Mouse (Mus musculus) hematopoietic stem cell, adult 5-6 weeks (primary cell): Measurements from ENCODE around the gene Ercc2. TPM values are rescaled to one million over a fixed set of nuclear protein-coding genes. Genes with fewer than 3 reads are reported as not detected.

Experiments used
- ATAC-seq, 2 experiments: fragments of 125-278 bp in 1 of 2; replicated peaks in 1 of 2; 2 replicates each; pipeline ENCODE4 v1.8.0; 2016 to 2017; ENCODE audit warnings: inconsistent platforms in 2 of 2, mild to moderate bottlenecking in 2 of 2, moderate number of reproducible peaks in 2 of 2, low read depth in 1 of 2, moderate TSS enrichment in 1 of 2; ENCODE audit not compliant: low FRiP score in 2 of 2, poor library complexity in 2 of 2, severe bottlenecking in 2 of 2, insufficient read depth in 1 of 2, low TSS enrichment in 1 of 2
- total RNA-seq: library from RNA; stranded (forward); fragments of 172-1452, 232-1000 nt; gene quantifications from 2 replicates; pipeline ENCODE4 v1.2.3, GENCODE M21; 2017

The Ercc2 gene
- total RNA-seq, 1 experiment from 2014 or later: 42.5 TPM

DNA sequence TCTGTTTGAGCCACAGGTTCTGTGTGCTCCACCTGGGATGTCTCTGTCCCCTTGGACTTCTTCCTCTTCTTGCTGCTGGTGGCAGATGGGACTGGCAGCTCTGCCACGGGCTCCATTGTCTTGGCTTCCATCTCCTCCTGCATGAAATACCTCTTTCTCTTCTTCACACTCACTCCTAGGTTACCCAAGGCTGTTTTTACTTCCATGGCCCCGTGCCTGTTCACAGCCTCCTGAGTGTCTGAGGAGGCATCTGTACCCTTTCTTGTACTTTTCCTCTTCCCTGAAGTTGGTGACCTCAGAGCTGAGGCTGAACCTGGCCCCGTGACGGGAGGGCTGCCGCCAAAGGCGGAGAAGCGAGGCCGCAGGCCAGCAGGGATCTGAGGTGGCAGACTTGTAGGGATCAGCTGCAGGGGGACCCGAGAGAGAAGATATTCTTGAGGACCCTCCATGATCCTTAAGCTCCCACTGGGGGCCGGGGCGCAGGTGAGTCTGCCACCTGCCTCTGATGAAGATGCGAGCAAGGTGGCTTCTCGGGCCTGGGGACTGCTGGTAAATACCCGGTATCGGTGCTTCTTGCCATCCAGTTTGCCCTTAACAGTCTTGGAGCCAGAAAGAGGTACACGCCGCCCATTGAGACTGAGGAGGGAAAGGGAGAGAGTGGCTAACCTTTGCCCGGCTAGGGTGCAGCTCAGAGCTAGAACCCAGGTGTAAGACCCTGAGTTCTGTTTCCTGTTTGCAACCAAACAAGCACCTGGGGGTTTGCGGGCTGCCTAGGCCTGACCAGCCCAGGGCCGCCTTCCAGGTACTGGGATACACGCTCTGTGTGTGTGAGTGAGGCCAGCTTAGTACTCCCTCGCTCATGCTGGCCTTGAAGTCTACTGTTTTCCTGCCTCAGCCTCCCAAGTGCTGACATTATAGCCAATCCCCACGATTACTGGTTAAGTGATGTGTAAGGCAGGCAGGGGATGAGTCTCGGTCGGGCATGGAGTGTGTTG, 24.1 kb upstream of the Ercc2 start:
- no peak for ATAC-seq

DNA sequence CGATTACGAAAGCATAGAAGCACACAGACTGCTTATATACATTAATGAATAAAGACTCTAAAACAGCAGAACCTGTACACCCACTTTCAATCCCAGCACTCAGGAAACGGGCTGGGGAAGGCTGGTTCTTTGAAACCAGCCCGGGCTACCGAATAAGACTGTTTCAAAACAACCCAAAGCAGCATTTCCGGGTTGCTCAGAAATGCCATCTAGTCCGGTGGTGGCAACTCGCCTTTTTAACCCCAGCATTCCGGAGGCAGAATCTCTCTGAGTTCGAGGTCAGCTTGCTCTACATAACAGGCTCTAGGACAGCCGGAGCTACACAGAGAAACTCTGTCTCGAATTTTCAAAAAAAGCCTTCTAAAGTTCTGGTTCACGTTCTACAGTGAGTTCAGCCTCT, 23.2 kb upstream of the Ercc2 start:
- ATAC-seq: no peak

DNA sequence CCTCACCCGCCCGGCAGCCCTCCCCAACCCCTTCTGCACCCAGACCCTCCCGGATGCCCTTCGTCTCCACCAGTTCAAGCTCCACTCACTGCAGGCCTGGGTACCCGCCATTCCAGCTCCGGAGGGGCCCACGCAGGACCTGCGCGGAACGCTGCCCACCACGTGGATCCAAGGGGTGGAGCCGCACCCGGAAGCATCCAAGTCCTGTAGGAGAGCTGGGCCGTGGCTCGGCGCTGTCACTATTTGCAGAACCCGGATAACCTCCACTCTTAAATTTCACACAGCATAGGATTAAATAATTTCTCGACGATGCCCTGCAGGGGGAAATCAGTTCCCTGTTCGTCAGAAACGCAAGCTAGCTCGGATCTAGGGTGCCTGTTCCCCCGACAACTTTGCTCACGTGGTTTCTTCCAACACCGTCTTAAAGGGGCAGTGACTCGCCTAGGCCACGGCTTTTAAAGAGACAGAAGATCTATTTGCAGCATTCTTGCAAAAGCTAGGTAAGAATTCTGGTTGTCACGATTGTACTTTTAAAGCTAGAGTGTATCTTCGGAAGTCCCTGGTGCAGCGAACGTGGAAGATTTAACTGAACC, 22.4 kb upstream of the Ercc2 start, which contains the start of the genes Cd3eap and Ppp1r13l:
TSS of gene Cd3eap (minus strand) at position 185 of the 593 bp plus-strand sequence.
TSS of gene Ppp1r13l (plus strand) at position 451 of the 593 bp plus-strand sequence.
- peak; percentile 58 to 68 for ATAC-seq

DNA sequence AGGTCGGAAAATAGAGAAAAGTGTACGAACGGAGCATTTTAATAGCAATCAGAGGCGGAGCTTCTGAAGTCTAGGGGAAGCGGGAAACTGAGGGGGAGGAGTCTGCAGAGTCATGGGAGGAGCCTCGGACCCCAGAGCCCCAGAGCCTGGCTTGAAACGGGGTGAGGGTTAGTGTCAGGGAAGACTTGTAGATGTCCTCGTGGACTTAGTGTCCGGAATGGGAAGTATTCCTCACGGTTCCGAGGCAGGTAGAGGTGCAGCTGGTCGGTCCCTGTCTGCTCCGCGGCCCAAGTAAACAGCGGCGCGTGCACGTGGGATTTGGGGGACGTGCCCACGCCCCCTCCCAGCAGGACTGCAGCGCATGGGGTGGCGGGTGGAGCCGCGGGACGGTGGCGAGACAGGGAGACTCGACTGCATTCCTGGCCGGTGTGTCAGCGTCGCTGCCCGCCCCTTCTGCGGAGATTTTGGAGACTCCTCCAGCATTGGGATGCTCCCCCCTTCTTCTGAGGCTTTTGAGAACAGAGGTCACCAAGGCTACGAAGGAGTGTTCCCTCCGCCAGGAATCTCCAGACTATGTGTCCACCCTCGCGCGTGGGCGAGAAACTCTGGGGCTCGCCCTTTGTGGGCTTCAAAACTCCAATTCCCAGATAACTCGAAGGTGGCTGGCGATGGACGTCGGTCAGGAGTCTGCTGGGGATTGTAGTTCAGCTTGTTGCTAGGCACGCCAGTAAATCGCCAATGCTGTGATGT, 21.7 kb upstream of the Ercc2 start:
- ATAC-seq: peak; percentile 56 to 61; a peak in 3 of 4 replicates

DNA sequence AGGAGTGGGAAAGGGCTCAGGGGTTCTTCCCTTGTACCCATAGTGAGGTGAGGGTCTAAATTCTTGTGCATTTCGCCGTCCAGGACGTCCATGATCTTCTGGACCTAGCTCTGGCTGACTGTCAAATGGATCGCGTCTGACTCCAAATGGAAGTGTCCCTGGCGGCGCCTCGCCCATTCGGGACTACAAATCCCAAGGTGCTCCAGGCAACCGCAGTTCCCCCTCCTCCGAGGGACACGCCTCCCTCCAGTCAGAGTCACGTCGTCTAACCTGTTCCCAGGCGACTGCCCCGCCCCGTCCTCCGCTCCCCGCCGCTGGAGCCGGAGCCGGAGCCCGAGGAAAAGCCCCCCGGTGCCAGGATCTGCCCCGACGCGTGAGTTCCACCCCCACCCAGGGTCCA, 20.9 kb upstream of the Ercc2 start:
- peak; percentile 47 to 65 for ATAC-seq

DNA sequence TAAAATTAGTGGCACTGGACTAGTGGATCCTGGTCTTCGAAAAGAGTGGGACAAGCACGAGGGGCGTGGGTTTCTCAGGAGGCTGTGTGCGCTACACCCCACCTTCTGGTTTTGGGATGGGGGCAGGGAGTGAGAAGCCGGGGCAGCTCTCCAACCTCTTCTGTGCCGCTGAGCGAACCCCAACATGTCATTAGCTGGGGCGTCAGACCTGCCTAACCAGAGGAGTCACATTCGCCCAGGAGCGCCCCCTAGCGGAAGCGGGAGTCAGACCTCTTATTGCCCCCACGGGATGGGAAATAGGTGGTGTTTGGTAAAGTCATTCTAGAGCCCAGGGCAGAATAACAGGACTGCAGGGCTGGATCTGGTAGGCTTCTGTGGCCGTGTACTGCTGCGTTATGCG, 20.1 kb upstream of the Ercc2 start:
- ATAC-seq: peak; percentile 19 to 51; a peak in 3 of 4 replicates

DNA sequence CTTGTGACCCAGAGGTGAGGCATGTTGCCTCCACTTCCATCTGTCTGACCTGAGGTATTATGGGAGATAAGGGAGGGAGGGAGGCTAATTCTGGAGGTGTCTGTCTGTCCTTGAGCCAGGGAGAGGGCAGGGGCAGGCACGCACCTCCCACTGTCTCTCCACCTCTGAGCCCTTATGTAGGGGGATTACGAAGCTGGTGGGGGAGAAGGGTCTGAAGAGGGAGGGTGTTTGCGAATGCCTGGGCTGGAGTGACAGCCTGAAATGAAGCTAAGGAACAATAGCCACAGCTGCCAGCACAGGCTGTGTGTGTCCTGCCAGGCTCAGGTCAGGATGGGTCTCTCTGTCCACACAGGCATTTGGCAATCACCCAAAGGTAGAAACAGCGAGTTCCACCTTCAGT, 19.5 kb upstream of the Ercc2 start:
- no peak for ATAC-seq

DNA sequence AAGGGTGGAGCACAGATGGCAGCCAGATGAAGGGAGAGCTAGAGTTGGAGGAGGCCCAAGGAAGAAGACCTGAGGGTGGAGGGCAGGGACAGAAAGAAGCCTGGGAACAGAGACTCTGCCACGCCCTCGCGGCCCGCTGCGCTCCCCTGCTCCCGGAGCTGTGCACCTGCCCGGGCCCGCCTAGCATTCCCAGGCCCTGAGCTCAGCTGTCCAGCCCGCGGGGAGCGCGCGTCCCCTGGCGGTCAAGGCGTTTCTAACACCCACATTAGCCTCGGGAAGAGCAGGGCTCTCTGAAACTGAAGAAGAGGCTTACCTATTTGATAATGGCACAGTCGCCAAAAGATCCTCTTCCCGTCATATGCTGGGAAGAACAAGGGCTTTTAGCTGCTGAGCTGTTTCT, 17.9 kb upstream of the Ercc2 start:
- 0 out of 4 replicates have a peak, but pooled peaks of 1 of the 2 experiments have one; percentile 28 for ATAC-seq

DNA sequence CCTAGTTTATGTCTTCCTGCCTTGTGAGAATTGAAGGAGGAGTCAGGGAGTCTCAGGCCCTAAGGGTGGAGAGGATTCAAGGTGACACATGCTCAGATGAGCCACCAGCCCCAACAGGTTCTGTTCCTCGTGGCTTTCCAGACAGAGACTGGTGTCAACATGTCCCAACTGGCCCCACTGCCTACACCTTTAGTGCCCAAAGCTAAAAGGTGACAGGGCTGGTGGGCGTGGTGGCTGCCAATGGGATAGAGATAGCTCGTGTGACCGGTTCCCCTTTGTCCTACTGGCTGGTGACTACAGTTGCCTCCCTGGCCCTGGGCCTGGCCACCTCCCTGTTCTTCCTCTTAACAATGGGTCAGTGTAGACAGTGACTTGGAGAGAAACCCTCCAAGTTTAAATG, 16.4 kb upstream of the Ercc2 start:
- ATAC-seq: no peak

DNA sequence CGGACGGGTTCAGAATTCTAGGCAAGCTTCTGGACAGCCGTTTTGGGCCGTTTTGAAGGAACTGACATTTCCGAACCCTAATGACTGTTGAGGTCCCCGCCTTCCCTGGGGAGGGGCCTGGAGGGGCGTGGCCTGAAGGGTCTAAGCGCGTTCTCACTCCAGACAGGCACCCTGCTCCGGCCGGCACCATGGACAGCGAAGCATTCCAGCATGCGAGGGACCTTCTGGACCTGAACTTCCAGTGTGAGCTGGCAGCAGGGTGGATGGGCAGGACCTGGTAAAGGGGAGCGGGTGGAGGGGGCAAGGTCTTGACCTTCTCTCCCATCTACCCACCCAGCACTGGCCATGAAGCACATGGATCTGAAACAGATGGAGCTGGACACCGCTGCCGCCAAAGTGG, 13.4 kb upstream of the Ercc2 start:
- ATAC-seq: no peak

DNA sequence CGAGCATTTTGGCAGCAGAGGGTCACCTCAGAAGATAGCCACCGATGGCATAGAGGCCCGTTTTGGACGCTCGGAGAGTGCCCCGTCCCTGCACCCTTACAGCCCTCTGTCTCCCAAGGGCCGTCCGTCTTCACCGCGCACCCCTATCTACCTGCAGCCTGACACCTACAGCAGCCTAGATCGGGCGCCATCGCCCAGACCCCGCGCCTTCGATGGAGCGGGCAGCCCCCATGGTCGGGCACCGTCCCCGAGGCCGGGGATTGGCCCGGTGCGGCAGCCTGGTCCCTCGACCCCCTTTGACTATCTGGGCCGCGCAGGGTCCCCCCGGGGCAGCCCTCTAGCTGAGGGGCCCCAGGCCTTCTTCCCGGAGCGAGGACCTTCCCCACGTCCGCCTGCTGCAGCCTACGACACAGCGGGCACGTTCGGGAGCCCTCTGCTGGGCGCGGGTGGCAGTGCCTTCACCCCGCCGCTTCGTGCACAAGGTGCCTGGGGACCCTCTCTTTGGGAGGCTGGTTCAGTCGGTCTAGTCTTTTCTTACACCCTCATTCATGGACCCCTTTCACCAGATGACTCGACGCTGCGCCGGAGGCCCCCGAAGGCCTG, 11.9 kb upstream of the Ercc2 start:
- ATAC-seq: peak; percentile 88

DNA sequence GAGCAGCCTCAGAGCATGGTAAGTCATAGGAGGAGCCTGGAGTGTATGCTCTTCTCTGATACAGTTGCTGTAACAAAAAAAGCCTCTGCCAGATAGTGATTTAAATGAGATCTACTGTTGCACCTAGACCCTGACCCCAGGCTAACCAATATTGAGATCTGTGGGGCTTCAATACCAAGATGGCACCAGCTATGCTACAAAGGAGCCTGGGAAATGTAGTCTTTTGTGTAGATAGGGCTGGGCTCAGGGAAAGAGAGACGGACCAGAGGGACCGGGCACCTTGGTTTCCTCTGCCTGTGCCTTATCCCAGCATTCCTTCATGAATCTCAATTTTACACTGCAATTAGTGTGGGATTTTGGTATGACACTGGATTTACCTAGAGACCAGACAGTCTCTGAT, 8.4 kb upstream of the Ercc2 start:
- ATAC-seq: no peak

DNA sequence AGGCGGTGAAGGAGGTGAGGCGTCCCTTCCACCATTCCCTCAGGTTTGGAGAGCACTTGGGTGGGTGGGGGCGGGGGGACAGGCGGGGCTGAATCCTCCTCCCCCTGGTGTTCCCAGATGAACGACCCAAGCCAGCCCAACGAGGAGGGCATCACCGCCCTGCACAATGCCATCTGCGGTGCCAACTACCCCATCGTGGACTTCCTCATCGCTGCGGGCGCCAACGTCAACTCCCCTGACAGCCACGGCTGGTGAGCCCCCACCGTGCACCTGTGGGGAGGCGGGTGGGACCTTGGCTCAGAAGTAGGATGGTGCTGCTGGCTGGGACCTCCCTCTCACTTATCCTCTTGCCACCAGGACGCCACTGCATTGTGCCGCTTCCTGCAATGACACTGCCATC, 6.4 kb upstream of the Ercc2 start:
- ATAC-seq: no peak

DNA sequence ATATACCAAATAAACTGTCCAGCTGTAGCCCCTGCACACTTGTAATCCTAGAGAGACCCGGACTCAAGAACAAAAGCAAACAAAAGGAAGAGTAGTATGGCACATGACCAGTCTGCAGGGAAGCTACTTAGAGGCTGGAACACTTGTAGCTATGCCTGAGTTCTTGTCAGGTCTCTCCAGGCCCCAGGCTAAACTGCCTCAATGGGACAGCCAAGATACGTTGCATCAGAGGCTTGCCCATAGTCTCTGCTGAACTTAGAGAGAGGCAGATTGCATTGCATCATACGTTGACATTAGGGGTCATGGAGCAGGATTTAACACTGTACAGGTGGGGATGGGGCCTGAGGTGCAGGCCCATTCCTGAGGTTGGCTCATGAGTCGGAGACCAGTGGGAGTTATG, 5.8 kb upstream of the Ercc2 start:
- ATAC-seq: no peak

DNA sequence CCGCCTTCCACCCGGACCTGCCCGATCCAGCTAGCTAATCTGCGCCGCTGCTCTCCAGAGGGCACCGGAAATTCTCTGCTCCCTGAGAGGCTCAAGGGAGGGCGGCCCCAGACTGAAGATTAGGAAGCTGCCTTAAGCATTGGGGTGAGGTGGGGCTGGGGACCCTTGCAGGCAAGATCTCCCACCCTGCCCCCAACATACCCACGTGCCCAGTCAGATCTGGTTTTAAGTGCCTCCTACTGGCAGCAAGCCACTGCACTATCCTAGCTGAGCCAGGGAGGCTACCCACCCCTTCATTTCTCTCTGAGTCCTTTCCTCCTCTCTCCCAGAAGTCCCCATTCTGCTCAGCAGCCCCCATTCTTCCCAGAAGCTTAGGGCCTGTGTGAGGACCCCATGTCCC, 3.8 kb upstream of the Ercc2 start:
- ATAC-seq: no peak

DNA sequence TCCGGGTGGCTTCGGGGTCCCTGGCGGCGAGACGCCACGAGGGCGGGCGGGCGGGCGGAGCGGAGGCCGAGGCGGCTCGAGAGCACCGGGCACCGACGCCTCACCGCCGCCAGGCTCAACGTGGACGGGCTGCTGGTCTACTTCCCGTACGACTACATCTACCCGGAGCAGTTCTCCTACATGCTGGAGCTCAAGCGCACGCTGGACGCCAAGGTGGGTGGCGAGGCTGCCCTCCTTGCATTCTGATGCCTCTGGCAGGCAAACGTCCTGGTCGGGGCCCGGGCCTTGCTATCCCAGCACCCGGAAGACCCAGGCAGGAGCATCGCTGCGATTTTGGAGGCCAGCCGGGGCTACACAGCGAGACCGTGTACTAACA, 344 bp downstream of the Ercc2 start:
- ATAC-seq: peak; percentile 18 to 58; a peak in 2 of 4 replicates

DNA sequence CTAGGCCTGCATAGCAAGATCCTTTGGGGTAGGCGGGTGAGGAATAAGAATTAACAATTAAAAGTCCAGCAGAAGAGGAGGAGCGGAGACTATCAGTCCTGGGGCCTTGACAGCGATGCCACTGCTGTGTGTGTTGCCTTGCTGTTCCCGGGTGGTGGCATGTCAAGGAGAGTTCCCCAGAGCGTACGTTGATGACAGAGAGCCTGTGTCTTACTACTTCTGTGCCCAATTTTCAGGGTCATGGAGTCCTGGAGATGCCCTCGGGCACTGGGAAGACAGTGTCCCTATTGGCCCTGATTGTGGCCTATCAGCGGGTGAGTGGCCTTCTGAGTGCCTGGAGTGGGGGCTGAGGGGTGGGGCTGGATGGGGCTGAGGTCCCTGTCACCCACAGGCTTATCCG, 1.9 kb downstream of the Ercc2 start:
- ATAC-seq: no peak
